ENCODE assay signal across 8 mouse cellular contexts in the genomic region with DNA sequence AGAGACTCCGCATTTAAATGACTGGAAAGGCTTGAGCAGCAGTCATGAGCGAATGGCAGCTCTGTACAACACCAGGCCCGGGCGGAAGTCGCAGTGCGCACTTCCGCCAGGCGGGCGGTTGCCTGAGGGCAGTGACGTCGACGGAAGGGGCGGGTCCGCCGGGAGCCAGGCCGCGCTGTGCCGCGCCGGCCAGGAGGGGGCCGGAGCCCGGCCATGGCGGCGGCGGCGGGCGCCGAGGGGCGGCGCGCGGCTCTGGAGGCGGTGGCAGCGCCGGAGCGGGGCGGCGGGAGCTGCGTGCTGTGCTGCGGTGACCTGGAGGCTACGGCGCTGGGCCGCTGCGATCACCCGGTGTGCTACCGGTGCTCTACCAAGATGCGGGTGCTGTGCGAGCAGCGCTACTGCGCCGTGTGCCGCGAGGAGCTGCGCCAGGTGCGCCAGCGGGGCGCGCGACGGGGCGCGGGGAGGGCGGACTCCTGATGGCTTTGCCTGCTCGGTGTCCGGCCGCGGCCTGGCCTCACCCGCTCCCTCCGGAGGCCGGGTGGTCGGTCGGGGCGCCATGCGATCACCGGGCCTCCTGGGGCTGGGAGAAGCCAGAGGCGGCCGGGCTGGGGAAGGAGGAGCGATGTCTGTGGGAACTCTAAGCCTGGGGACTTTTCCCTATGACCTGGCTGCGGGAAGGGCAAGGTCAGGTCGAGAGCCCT. TPM values are rescaled to one million over a fixed set of nuclear protein-coding genes. Genes with fewer than 3 reads are reported as not detected.
DNase-seq lines count a peak whose midpoint lies in the region; ATAC-seq and TF ChIP-seq lines count a peak whose summit lies in the region.

Gene Zfp598, plus strand, starts transcription at position 143 of the 701 bp plus-strand sequence.

- H3K36me3 ChIP-seq in CH12.LX (replicated peaks in 1 of 2; ENCODE audit: control insufficient read depth in 1 of 2, insufficient read depth in 1 of 2, low read length in 1 of 2), result peaks cover 9 to 16% of the 10 kb centered on the region in 2 experiments
- H3K36me3 ChIP-seq in forebrain, embryonic 12.5 days (replicated peaks), result no peaks in the 10 kb centered on the region; the same call in 1 of the 2 replicates
- no peaks in the 10 kb centered on the region for H3K36me3 ChIP-seq in heart, postnatal 0 days (replicated peaks; ENCODE audit: control insufficient read depth, insufficient read depth, low read length)
- H3K36me3 ChIP-seq in liver, embryonic 16.5 days (ENCODE audit: control insufficient read depth, insufficient read depth), result no peaks in the 10 kb centered on the region
- no peaks in the 10 kb centered on the region for H3K36me3 ChIP-seq in neural tube, embryonic 13.5 days
- H3K36me3 ChIP-seq in testis, adult 2 months (ENCODE audit: control insufficient read depth, insufficient read depth, low read length), result no peaks in the 10 kb centered on the region

- TF ChIP-seq POLR2A in CH12.LX (IDR thresholded peaks at IDR 0.05; ENCODE audit: low read depth, low read length), result peak; percentile 88; the same call in 1 of the 2 replicates
- TF ChIP-seq POLR2A in testis, adult 2 months (IDR thresholded peaks at IDR 0.05; ENCODE audit: control insufficient read depth, low read depth, low read length), result peak; percentile 79

- WGBS in forebrain, embryonic 12.5 days, result under 1% methylated on average over 71 of the region's 80 CpGs
- under 1% methylated on average over 71 of the region's 80 CpGs for WGBS in heart, postnatal 0 days
- WGBS in liver, embryonic 16.5 days (ENCODE audit: insufficient replicate concordance), result under 1% methylated on average over 58 of the region's 80 CpGs
- WGBS in neural tube, embryonic 13.5 days, result under 1% methylated on average over 69 of the region's 80 CpGs

- peak within 1 kb of the TSS; percentile 97 for H3K9ac ChIP-seq in CH12.LX (ENCODE audit: insufficient read depth, low read depth)
- H3K9ac ChIP-seq in forebrain, embryonic 12.5 days, result peak within 1 kb of the TSS; percentile 99
- peak within 1 kb of the TSS; percentile 88 for H3K9ac ChIP-seq in heart, postnatal 0 days (replicated peaks; ENCODE audit: low read depth, low read length)
- peak within 1 kb of the TSS; percentile 88 for H3K9ac ChIP-seq in liver, embryonic 16.5 days (ENCODE audit: low read depth, low read length)
- peak within 1 kb of the TSS; percentile 99 for H3K9ac ChIP-seq in neural tube, embryonic 13.5 days

- H3K79me2 ChIP-seq in CH12.LX (replicated peaks; ENCODE audit: control insufficient read depth, extremely low read depth, insufficient read depth, poor library complexity, severe bottlenecking), result peaks cover 46% of the 10 kb centered on the region

- peak; percentile 99 for ATAC-seq in forebrain, embryonic 12.5 days (ENCODE audit: low FRiP score)
- ATAC-seq in heart, postnatal 0 days (ENCODE audit: insufficient read depth, low read depth), result peak; percentile 97
- peak; percentile 96 for ATAC-seq in liver, embryonic 16.5 days (ENCODE audit: low read depth)
- ATAC-seq in neural tube, embryonic 13.5 days (ENCODE audit: low read depth), result peak; percentile 98

- peak within 1 kb of the TSS; percentile 79 for H3K27ac ChIP-seq in CH12.LX (ENCODE audit: insufficient read depth, low read depth)
- peak within 1 kb of the TSS; percentile 85 for H3K27ac ChIP-seq in forebrain, embryonic 12.5 days
- H3K27ac ChIP-seq in heart, postnatal 0 days (ENCODE audit: low read depth), result peak within 1 kb of the TSS; percentile 77
- H3K27ac ChIP-seq in liver, embryonic 16.5 days (ENCODE audit: low read length), result peak within 1 kb of the TSS; percentile 86
- H3K27ac ChIP-seq in neural tube, embryonic 13.5 days (replicated peaks), result peak within 1 kb of the TSS; percentile 90
- H3K27ac ChIP-seq in testis, adult 2 months (ENCODE audit: control insufficient read depth, insufficient read depth, low read depth, low read length), result peak within 1 kb of the TSS; percentile 84

- no peaks in the 10 kb centered on the region for H3K27me3 ChIP-seq in CH12.LX (replicated peaks)
- peaks cover 4% of the 10 kb centered on the region; the same call in 1 of the 2 replicates for H3K27me3 ChIP-seq in forebrain, embryonic 12.5 days
- H3K27me3 ChIP-seq in heart, postnatal 0 days (ENCODE audit: control insufficient read depth, insufficient read depth, low read length), result no peaks in the 10 kb centered on the region
- H3K27me3 ChIP-seq in liver, embryonic 16.5 days (ENCODE audit: control insufficient read depth, insufficient read depth, low read depth, low read length), result no peaks in the 10 kb centered on the region
- H3K27me3 ChIP-seq in neural tube, embryonic 13.5 days, result no peaks in the 10 kb centered on the region
- no peaks in the 10 kb centered on the region for H3K27me3 ChIP-seq in testis, adult 2 months (ENCODE audit: control insufficient read depth, insufficient read depth, low read length)

- TF ChIP-seq RAD21 in CH12.LX (IDR thresholded peaks at IDR 0.05; ENCODE audit: low read depth, low read length), result no peak

- no peak for TF ChIP-seq EP300 in CH12.LX (IDR thresholded peaks at IDR 0.05; ENCODE audit: low read length)
- TF ChIP-seq EP300 in heart, postnatal 0 days (IDR thresholded peaks at IDR 0.05; ENCODE audit: low read depth), result peak; percentile 41; the same call in 1 of the 2 replicates

- peak; percentile 91 for DNase-seq in CH12.LX (ENCODE audit: extremely low read depth)
- peak; percentile 84 for DNase-seq in c-Kit-positive CD71-positive TER-119-negative erythroid progenitor cells, embryonic 14.5 days (ENCODE audit: low read depth)
- peak; percentile 92 for DNase-seq in heart, postnatal 0 days (ENCODE audit: low spot score)
- DNase-seq in kidney, postnatal 4 days, result peak; percentile 98

- no peaks in the 10 kb centered on the region for H3K9me3 ChIP-seq in CH12.LX (replicated peaks; ENCODE audit: low read length)
- no peaks in the 10 kb centered on the region for H3K9me3 ChIP-seq in forebrain, embryonic 12.5 days
- no peaks in the 10 kb centered on the region for H3K9me3 ChIP-seq in heart, postnatal 0 days (replicated peaks; ENCODE audit: control insufficient read depth, low read length)
- no peaks in the 10 kb centered on the region for H3K9me3 ChIP-seq in liver, embryonic 16.5 days (replicated peaks; ENCODE audit: control insufficient read depth, low read length)
- no peaks in the 10 kb centered on the region for H3K9me3 ChIP-seq in neural tube, embryonic 13.5 days

- H3K4me2 ChIP-seq in CH12.LX (ENCODE audit: insufficient read depth, low read depth, poor library complexity, severe bottlenecking), result peak within 1 kb of the TSS; percentile 98
- peak within 1 kb of the TSS; percentile 86 for H3K4me2 ChIP-seq in forebrain, embryonic 12.5 days
- H3K4me2 ChIP-seq in heart, postnatal 0 days (ENCODE audit: low read depth, low read length), result peak within 1 kb of the TSS; percentile 92
- peak within 1 kb of the TSS; percentile 65 for H3K4me2 ChIP-seq in liver, embryonic 16.5 days (ENCODE audit: low read depth, low read length)
- H3K4me2 ChIP-seq in neural tube, embryonic 13.5 days, result peak within 1 kb of the TSS; percentile 89

- in situ Hi-C loops in CH12.LX (cut with MboI; ENCODE audit: low pct_ligation_motif_present, low pct_unique_long_range_greater_than_20kb, low sequenced_read_pairs), result loop anchor here (5.0 kb wide), 1 partner anchor 137 kb away; the partner anchor contains the start of gene Rab26

- peak within 1 kb of the TSS; percentile 88 to 99 (median 99) for H3K4me3 ChIP-seq in CH12.LX (replicated peaks in 1 of 3; ENCODE audit: low read depth in 2 of 3, low read length in 2 of 3, poor library complexity in 1 of 3)
- H3K4me3 ChIP-seq in forebrain, embryonic 12.5 days (replicated peaks), result peak within 1 kb of the TSS; percentile 99
- peak within 1 kb of the TSS; percentile 81 for H3K4me3 ChIP-seq in heart, postnatal 0 days (ENCODE audit: low read depth, low read length)
- peak within 1 kb of the TSS; percentile 87 for H3K4me3 ChIP-seq in liver, embryonic 16.5 days (ENCODE audit: low read depth, low read length)
- peak within 1 kb of the TSS; percentile 99 for H3K4me3 ChIP-seq in neural tube, embryonic 13.5 days
- peak within 1 kb of the TSS; percentile 90 for H3K4me3 ChIP-seq in testis, adult 2 months (ENCODE audit: control insufficient read depth, low read depth, low read length)

- TF ChIP-seq CTCF in CH12.LX (conservative IDR thresholded peaks at IDR 0.05 in 1 of 2, IDR thresholded peaks at IDR 0.05 in 1 of 2; ENCODE audit: low read depth in 2 of 2, low read length in 2 of 2), result peak in 1 of 2 experiments; percentile 41; a peak in 1 of 4 replicates
- TF ChIP-seq CTCF in heart, postnatal 0 days (IDR thresholded peaks at IDR 0.05; ENCODE audit: low read depth), result no peak
- TF ChIP-seq CTCF in testis, adult 2 months (IDR thresholded peaks at IDR 0.05; ENCODE audit: control insufficient read depth, insufficient read depth, insufficient replicate concordance, low read depth, low read length), result peak; percentile 1; the same call in 1 of the 2 replicates

- H3K4me1 ChIP-seq in CH12.LX (ENCODE audit: control insufficient read depth in 1 of 2, insufficient read depth in 2 of 2), result peaks cover 5 to 61% of the 10 kb centered on the region in 2 experiments; a peak in 2 of 4 replicates
- H3K4me1 ChIP-seq in forebrain, embryonic 12.5 days, result peaks cover 38% of the 10 kb centered on the region
- peaks cover 29% of the 10 kb centered on the region for H3K4me1 ChIP-seq in heart, postnatal 0 days (ENCODE audit: control insufficient read depth, insufficient read depth)
- peaks cover 27% of the 10 kb centered on the region for H3K4me1 ChIP-seq in liver, embryonic 16.5 days (ENCODE audit: control insufficient read depth, low read depth, low read length)
- H3K4me1 ChIP-seq in neural tube, embryonic 13.5 days (replicated peaks), result peaks cover 35% of the 10 kb centered on the region
- peaks cover 7% of the 10 kb centered on the region for H3K4me1 ChIP-seq in testis, adult 2 months (ENCODE audit: control insufficient read depth, insufficient read depth, low read length)

- dilution Hi-C loops in CH12.LX (cut with MboI; ENCODE audit: extremely low pct_ligation_motif_present, extremely low pct_unique_long_range_greater_than_20kb, low sequenced_read_pairs), result no loop called here

TF ChIP-seq in CH12.LX, 34 proteins besides CTCF, POLR2A, EP300 and RAD21 (continues in another document):
- TF ChIP-seq ZMIZ1 (IDR thresholded peaks at IDR 0.05; ENCODE audit: low read depth, low read length) (no peak), UBTF (IDR thresholded peaks at IDR 0.05; ENCODE audit: low read depth, low read length) (peak; percentile 78), MXI1 (IDR thresholded peaks at IDR 0.05; ENCODE audit: low read depth, low read length) (peak; percentile 76)

RNA-seq across cellular contexts. Expression of gene Zfp598, which starts in this region (rescaled TPM):
- total RNA-seq in CH12.LX (2012; rRNA removed) (27.9 and 31.8 TPM in 2 replicates), CH12.LX (2014; rRNA removed) (22.1 and 23.4 TPM in 2 replicates)
- polyA plus RNA-seq in CH12.LX (2012; ENCODE audit: insufficient read length, low read depth), result 43.5 and 54.0 TPM in 2 replicates
- 25.5 and 26.9 TPM in 2 replicates for polyA plus RNA-seq in forebrain, embryonic 12.5 days (2016; fragmentation: Nextera tagmentation; extraction: Ambion mirVana)
- 25.4 and 27.5 TPM in 2 replicates for total RNA-seq in heart, postnatal 0 days (2014; rRNA removed; ENCODE audit: low replicate concordance)
- 7.8 TPM in 2 replicates for polyA plus RNA-seq in heart, postnatal 0 days (2015; fragmentation: Nextera tagmentation; extraction: Ambion mirVana)
- polyA plus RNA-seq in liver, embryonic 16.5 days (2015; fragmentation: Nextera tagmentation; extraction: Ambion mirVana), result 6.3 and 8.7 TPM in 2 replicates
- polyA plus RNA-seq in neural tube, embryonic 13.5 days (2015; fragmentation: Nextera tagmentation; extraction: Ambion mirVana), result 20.9 and 22.2 TPM in 2 replicates
- 45.4 and 50.0 TPM in 2 replicates for polyA plus RNA-seq in testis, adult 2 months (2012; rRNA removed)

Comparison
In these comparisons a context has a peak if more than half of its experiments do, and no peak if none do; other contexts are left out.
1. Peak in every context shown above with its lines: DNase-seq, ATAC-seq, H3K4me3 ChIP-seq and H3K27ac ChIP-seq.